Mouse (Mus musculus) stomach, postnatal 0 days (tissue): Measurements from ENCODE around the gene Cd3g. TPM values are rescaled to one million over a fixed set of nuclear protein-coding genes. Genes with fewer than 3 reads are reported as not detected.

Experiments used
- ATAC-seq: fragments of 200-750 bp; cut with Nextera tagmentation; 2 replicates; pipeline ENCODE4 v1.8.0; 2017; ENCODE audit not compliant: low FRiP score, low TSS enrichment
- DNase-seq: peaks from one replicate; pipeline ENCODE4 v3.0.0-alpha.2; 2016; ENCODE audit warnings: low spot score
- H3K27ac ChIP-seq: fragments of 300-500 bp; sonication (generic); replicated peaks from 2 replicates; pipeline ENCODE4 v1.5.1; 2014; ENCODE audit warnings: mild to moderate bottlenecking, control low read depth
- H3K27me3 ChIP-seq: fragments of 300-500 bp; sonication (generic); 2 replicates; pipeline ENCODE4 v1.6.1; 2014; ENCODE audit warnings: low read length; ENCODE audit not compliant: control insufficient read depth, insufficient read depth
- H3K36me3 ChIP-seq: fragments of 300-500 bp; sonication (generic); 2 replicates; pipeline ENCODE4 v1.6.1; 2014; ENCODE audit warnings: low read length, mixed read lengths; ENCODE audit not compliant: control insufficient read depth, insufficient read depth
- H3K4me1 ChIP-seq: fragments of 300-500 bp; sonication (generic); replicated peaks from 2 replicates; pipeline ENCODE4 v1.6.1; 2014; ENCODE audit warnings: antibody characterized with exemption; ENCODE audit not compliant: control insufficient read depth, insufficient read depth
- H3K4me2 ChIP-seq: fragments of 300-500 bp; sonication (generic); replicated peaks from 2 replicates; pipeline ENCODE4 v1.6.1; 2014; ENCODE audit warnings: low read depth, mild to moderate bottlenecking, control low read depth, moderate library complexity
- H3K4me3 ChIP-seq: fragments of 300-500 bp; sonication (generic); 2 replicates; pipeline ENCODE4 v1.5.1; 2014; ENCODE audit warnings: low read depth, low read length, control low read depth
- H3K9ac ChIP-seq: fragments of 300-500 bp; sonication (generic); 2 replicates; pipeline ENCODE4 v1.6.1; 2014; ENCODE audit warnings: mild to moderate bottlenecking, low read length, control low read depth, mixed read lengths
- H3K9me3 ChIP-seq: fragments of 300-500 bp; sonication (generic); 2 replicates; pipeline ENCODE4 v1.6.1; 2016; ENCODE audit warnings: low read length; ENCODE audit not compliant: control insufficient read depth
- CTCF ChIP-seq: IDR thresholded peaks from 2 replicates; pipeline ENCODE4 v1.5.1; 2016; ENCODE audit warnings: antibody characterized with exemption, low read depth, mild to moderate bottlenecking, moderate library complexity
- EP300 ChIP-seq: optimal IDR thresholded peaks from 2 replicates; pipeline ENCODE3; 2016; ENCODE audit warnings: antibody characterized with exemption
- WGBS: fragments of 180-500 bp; shearing (Covaris S2); extraction: QIAGEN DNeasy Blood & Tissue Kit; methylation state at CpG from one replicate; pipeline ENCODE4 v1.1.7; 2014; 5-methylcytosine and 5-hydroxymethylcytosine counted together
- polyA plus RNA-seq: library from polyadenylated mRNA; unstranded; fragments of >200 nt; fragmentation: Nextera tagmentation; extraction: Ambion mirVana; gene quantifications from 2 replicates; pipeline ENCODE4 v1.2.1, GENCODE M21; 2015

The Cd3g gene
- polyA plus RNA-seq, 1 experiment from 2014 or later: 0.16 TPM

DNA sequence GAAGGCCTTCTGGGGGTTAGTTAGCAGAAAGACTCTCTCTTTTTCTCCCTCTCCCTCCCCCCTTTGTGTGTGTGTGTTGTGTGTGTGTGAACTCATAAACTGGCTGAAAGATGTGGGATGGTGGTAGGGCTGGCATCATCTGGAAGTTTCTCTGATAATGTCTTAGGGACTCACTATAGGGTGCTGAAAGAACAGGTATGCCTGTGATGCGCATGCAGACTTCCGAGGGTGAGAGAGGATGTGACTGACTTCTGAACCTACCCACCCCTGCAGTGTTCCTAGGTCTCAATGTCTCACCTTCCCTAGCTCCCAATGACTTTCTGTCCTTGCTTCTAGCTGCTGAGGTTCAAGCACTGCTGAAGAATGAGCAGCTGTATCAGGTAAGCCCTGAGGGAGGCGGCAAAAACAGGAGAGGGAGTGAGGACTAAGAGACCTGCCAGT, 5.5 kb upstream of the Cd3g start:
- ATAC-seq (no peak), DNase-seq (no peak)
- no peaks in the 10 kb centered on the region for H3K27me3 ChIP-seq
- whole genome bisulfite sequencing: 77% methylated on average over 2 of the region's 3 CpGs
- no peaks in the 10 kb centered on the region for H3K9me3 ChIP-seq
- H3K9ac ChIP-seq: no peak overlapping the region
- no peak overlapping the region for H3K27ac ChIP-seq
- no peak overlapping the region for H3K4me3 ChIP-seq
- no peak overlapping the region for H3K4me2 ChIP-seq
- no peaks in the 10 kb centered on the region for H3K36me3 ChIP-seq
- H3K4me1 ChIP-seq: no peaks in the 10 kb centered on the region
- TF ChIP-seq EP300: no peak
- no peak for TF ChIP-seq CTCF

DNA sequence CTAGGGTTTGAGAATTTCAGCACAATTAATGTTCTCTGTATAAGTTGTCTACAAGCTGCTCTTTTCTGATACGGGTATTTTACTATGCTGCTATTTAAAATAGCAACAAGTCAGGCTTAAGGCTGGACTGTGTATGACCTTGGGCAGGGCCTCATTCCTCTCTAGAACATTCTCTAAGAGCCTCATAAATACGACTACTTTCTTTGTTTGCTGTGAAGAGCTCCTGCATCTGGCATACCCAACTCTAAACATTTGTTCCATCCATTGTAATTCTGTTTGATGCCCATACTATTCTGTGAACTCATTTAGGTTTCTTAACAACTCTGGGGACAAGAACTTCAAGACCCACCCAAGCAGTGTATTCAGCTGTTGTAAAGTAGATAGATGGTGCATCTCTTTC, 2.8 kb upstream of the Cd3g start:
- H3K4me3 ChIP-seq: no peak overlapping the region
- WGBS: 58% methylated on average over 2 of the region's 2 CpGs
- H3K9me3 ChIP-seq: no peaks in the 10 kb centered on the region

DNA sequence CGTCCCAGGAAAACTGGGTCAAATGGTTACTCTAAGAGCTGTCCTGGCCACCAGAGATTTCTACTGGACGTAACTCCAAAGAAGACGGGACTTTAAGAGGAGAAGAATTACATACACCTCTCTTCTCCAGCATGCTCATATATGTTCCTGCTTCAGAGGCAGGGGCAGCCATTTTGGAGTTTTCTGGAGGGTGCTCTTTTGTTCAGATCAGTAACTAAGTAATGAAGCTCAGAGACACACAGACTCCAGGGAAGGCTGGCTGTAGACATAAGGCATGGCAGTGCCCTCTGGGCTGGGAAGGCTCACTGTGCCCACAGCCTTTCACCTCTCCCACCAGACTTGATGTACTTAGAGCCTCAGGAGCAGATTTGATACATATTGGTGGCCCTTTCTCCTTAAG, 2.3 kb upstream of the Cd3g start:
- Histone ChIP-seq H3K36me3 (no peaks in the 10 kb centered on the region), H3K4me3 (no peak overlapping the region), H3K27me3 (no peaks in the 10 kb centered on the region), H3K4me2 (no peak overlapping the region), H3K9ac (no peak overlapping the region), H3K4me1 (no peaks in the 10 kb centered on the region), H3K27ac (no peak overlapping the region), H3K9me3 (no peaks in the 10 kb centered on the region)
- TF ChIP-seq CTCF (no peak), EP300 (no peak)
- no peak for DNase-seq
- ATAC-seq: no peak
- 75% methylated on average over 3 of the region's 3 CpGs for WGBS

More for the DNA sequence above, 2.8 kb upstream of the Cd3g start:
- no peak overlapping the region for H3K9ac ChIP-seq
- H3K27me3 ChIP-seq: no peaks in the 10 kb centered on the region
- no peak for TF ChIP-seq CTCF
- no peak for TF ChIP-seq EP300
- H3K36me3 ChIP-seq: no peaks in the 10 kb centered on the region
- ATAC-seq (no peak), DNase-seq (no peak)
- H3K27ac ChIP-seq: no peak overlapping the region
- no peak overlapping the region for H3K4me2 ChIP-seq
- H3K4me1 ChIP-seq: no peaks in the 10 kb centered on the region

DNA sequence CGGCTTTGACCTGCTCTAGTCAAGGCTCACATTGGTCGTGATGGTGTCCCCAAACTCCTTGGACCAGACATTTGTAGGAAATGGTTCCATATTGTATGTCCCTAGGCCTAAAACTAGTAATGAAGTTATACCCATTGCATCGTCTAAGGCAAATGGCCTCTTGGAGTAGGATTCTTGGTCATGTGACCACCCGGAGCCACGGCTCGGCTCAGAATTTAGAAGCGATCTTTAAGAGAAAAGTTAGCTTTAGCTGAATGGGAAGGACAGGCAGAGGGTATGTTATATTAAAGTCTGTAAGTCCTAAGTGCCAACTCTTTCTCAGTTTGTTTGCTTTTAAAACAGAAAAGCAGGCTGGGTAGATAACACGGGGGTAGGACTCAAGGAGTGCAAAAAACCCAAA, 1.9 kb upstream of the Cd3g start:
- Histone ChIP-seq H3K4me2 (no peak overlapping the region), H3K9me3 (no peaks in the 10 kb centered on the region), H3K27ac (no peak overlapping the region), H3K4me3 (no peak overlapping the region), H3K36me3 (no peaks in the 10 kb centered on the region), H3K9ac (no peak overlapping the region), H3K4me1 (no peaks in the 10 kb centered on the region), H3K27me3 (no peaks in the 10 kb centered on the region)
- DNase-seq (no peak), ATAC-seq (no peak)
- TF ChIP-seq EP300: no peak
- TF ChIP-seq CTCF: no peak
- WGBS: 84% methylated on average over 8 of the region's 8 CpGs

DNA sequence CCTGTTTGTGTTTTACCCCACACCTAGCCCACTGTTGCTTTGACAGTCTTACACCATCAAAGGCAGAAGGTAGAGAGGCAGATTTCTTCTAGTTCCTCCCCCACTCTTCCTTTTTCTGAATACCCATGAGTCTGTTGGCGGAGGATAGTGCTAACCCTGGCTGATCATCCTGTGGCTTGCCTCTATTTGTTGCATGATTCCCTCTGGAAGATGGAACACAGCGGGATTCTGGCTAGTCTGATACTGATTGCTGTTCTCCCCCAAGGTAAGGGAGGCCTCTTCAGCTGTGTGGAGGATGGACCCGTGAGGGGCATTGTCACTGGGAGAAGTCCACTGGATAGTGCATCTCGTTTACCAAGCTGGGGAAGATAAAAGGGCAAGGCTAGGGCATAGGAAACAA, 1.4 kb upstream of the Cd3g start, which contains the start of gene Cd3d:
Cd3d (plus strand) TSS at position 111 of the 400 bp plus-strand sequence.
- Histone ChIP-seq H3K27me3 (no peaks in the 10 kb centered on the region), H3K4me3 (no peak within 1 kb of the TSS), H3K36me3 (no peaks in the 10 kb centered on the region), H3K4me2 (no peak within 1 kb of the TSS), H3K9me3 (no peaks in the 10 kb centered on the region), H3K9ac (no peak within 1 kb of the TSS), H3K4me1 (no peaks in the 10 kb centered on the region), H3K27ac (no peak within 1 kb of the TSS)
- DNase-seq (no peak), ATAC-seq (no peak)
- 72% methylated on average over 4 of the region's 4 CpGs for WGBS
- TF ChIP-seq EP300: no peak
- TF ChIP-seq CTCF: no peak

DNA sequence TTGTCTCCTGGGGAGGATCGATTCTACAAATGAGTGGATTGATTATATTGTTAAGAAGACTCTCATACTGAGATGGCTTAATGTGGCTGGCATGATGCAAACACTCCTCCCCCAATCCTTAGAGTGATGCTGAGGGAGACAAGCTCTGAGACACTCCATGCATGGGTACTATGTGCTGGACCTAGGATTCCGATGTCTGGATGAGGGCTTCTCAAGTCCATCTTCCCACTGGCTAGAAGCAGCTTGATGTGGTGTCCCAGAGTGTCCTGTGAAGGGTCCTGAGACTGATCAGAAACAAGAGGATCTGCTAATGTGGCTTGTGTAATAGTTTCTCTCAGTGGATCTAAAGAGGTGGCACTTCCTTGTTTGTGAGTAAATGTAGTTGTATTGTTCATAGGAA, 873 bp upstream of the Cd3g start:
- WGBS: 86% methylated on average over 2 of the region's 2 CpGs
- no peak overlapping the region for H3K4me3 ChIP-seq
- H3K27ac ChIP-seq: no peak overlapping the region
- no peak overlapping the region for H3K9ac ChIP-seq
- no peak for TF ChIP-seq EP300
- TF ChIP-seq CTCF: no peak
- DNase-seq (no peak), ATAC-seq (no peak)
- H3K9me3 ChIP-seq: no peaks in the 10 kb centered on the region
- no peaks in the 10 kb centered on the region for H3K27me3 ChIP-seq
- no peak overlapping the region for H3K4me2 ChIP-seq
- H3K4me1 ChIP-seq: no peaks in the 10 kb centered on the region
- no peaks in the 10 kb centered on the region for H3K36me3 ChIP-seq
